Mouse (Mus musculus): ENCODE measurements around the gene Foxa2.

Foxa2 gene

GRCm38 (mm10) chr2:148003511-148003910, 43.3 kb downstream of the Foxa2 start:
- no peak for DNase-seq

GRCm38 (mm10) chr2:147998206-147998966, 48.4 kb downstream of the Foxa2 start:
- no peak for DNase-seq

GRCm38 (mm10) chr2:147996781-147997180, 50.0 kb downstream of the Foxa2 start:
- no peak for DNase-seq

GRCm38 (mm10) chr2:147993821-147994220, 52.9 kb downstream of the Foxa2 start:
- DNase-seq, result no peak

GRCm38 (mm10) chr2:147992935-147993679, 53.7 kb downstream of the Foxa2 start:
- peak in 1 of 2 experiments; percentile 33 for DNase-seq
